Mouse (Mus musculus) cortical plate, adult 2 months (tissue): ENCODE measurements around the gene Lrrc3c. TPM values are rescaled to one million over a fixed set of nuclear protein-coding genes. Genes with fewer than 3 reads are reported as not detected.
A peak's percentile ranks its signal among the peaks of the same experiment; 100 is the strongest.
"Not testable (repeated sequence)": the region's sequence is repeated elsewhere in the genome, so short reads cannot be mapped to it uniquely, and the experiment has no call there.

Experiments used
- H3K27ac ChIP-seq: fragments of 200-500 bp; 2 replicates; pipeline ENCODE4 v1.5.1; 2012; ENCODE audit warnings: low read length, control low read depth, inconsistent platforms; ENCODE audit not compliant: insufficient read depth
- H3K4me1 ChIP-seq: fragments of 200-500 bp; 2 replicates; pipeline ENCODE4 v1.6.1; 2011; ENCODE audit warnings: low read length; ENCODE audit not compliant: control insufficient read depth, insufficient read depth
- H3K4me3 ChIP-seq: fragments of 200-500 bp; 2 replicates; pipeline ENCODE4 v1.5.1; 2011; ENCODE audit warnings: mild to moderate bottlenecking, low read length, control low read depth; ENCODE audit not compliant: insufficient read depth
- CTCF ChIP-seq: fragments of 200-500 bp; IDR thresholded peaks from 2 replicates; pipeline ENCODE4 v1.5.1; 2011; ENCODE audit warnings: mild to moderate bottlenecking, control low read depth, low read length; ENCODE audit not compliant: insufficient read depth; ENCODE audit errors: extremely low read depth
- POLR2A ChIP-seq: fragments of 200-500 bp; IDR thresholded peaks from 2 replicates; pipeline ENCODE4 v1.6.1; 2011; ENCODE audit warnings: mild to moderate bottlenecking, low read length, control low read depth; ENCODE audit not compliant: insufficient read depth; ENCODE audit errors: extremely low read depth
- polyA plus RNA-seq: library from polyadenylated mRNA; depleted of rRNA; stranded (reverse); fragments of >200 nt; gene quantifications from 2 replicates; pipeline ENCODE4 v1.2.3, GENCODE M21; 2012

Lrrc3c gene
- polyA plus RNA-seq, 1 experiment, result not detected

DNA sequence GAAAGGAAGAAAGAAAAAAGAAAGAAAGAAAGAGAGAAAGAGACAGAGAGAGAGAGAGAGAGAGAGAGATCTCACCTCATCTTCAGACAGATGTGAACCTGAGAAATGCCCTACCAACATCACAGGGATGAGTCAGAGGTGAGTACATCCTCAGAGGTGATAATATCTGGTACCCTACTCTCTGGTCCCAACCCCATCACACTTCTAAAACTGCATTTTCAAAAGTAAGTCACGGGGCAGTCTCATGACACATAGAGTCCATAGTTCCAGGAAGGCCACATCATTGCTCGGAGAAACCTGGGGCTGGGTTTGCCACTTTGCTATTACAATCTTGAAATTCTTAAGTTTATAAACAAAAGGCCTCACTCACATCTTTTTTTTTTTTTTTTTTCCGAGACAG is 2.1 kb upstream of the Lrrc3c start:
- Histone ChIP-seq H3K4me1 (no peaks in the 10 kb centered on the region), H3K4me3 (no peak overlapping the region), H3K27ac (no peak overlapping the region)
- TF ChIP-seq CTCF, result no peak
- TF ChIP-seq POLR2A, result no peak

DNA sequence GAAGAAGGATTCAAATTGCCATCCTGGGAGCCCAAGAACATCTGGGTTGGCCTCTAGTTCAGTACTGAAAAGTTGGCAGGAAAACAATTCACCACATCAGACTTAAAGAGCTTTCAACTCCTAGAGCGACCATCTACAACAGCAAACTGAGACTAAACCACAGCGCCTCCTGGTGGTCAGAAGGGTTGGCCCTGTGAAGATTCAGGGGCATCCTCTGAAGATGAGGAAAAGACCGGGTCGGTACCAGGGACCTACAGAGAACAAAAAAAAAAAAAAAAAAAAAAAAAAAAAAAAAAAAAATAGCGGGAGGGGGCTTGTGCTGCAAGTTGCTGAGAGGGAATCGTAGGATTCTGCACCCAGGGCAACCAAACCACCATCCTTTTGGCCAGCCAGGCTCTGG is 728 bp upstream of the Lrrc3c start:
- TF ChIP-seq POLR2A (no peak), CTCF (peak; percentile 51)
- no peaks in the 10 kb centered on the region for H3K4me1 ChIP-seq
- H3K4me3 ChIP-seq, result no peak overlapping the region
- no peak overlapping the region for H3K27ac ChIP-seq

DNA sequence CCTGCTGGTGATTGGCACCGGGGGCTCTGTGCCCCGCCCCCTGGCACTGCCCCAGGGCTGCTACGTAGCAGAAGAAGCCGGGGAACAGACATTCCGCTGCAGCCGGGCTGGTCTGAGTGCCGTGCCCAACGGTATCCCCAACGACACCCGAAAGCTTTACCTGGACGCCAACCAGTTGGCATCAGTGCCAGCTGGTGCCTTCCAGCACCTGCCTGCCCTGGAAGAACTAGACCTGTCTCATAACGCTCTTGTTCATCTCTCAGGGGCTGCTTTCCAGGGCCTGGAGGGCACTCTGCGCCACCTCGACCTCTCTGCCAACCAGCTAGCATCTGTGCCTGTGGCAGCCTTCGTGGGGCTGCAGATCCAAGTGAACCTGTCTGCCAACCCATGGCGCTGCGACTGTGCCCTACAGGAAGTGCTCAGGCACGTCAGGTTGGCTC is 780 bp downstream of the Lrrc3c start:
- no peaks in the 10 kb centered on the region for H3K4me1 ChIP-seq
- no peak for TF ChIP-seq CTCF
- TF ChIP-seq POLR2A, result no peak
- H3K4me3 ChIP-seq, result no peak overlapping the region
- no peak overlapping the region for H3K27ac ChIP-seq

DNA sequence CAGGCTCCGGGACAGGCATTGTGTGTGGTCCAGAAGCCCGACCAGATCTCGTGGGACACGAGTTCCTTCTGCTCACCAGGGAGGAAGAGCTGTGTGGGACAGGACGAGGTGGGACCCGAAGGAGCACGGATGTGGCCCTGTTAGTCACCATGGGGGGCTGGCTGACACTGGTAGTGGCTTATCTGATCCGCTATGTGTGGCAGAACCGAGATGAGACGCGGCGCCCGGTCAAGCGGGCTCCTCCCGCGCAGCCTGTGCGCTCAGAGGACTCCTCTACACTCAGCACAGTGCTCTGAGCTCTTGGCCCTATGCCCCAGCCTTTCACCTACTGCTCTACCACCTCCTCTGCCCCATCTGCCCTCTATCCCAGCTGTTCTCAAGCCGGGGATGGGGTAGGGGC is 1.2 kb downstream of the Lrrc3c start:
- TF ChIP-seq POLR2A (no peak), CTCF (no peak)
- no peak overlapping the region for H3K27ac ChIP-seq
- no peak overlapping the region for H3K4me3 ChIP-seq
- H3K4me1 ChIP-seq, result no peaks in the 10 kb centered on the region

DNA sequence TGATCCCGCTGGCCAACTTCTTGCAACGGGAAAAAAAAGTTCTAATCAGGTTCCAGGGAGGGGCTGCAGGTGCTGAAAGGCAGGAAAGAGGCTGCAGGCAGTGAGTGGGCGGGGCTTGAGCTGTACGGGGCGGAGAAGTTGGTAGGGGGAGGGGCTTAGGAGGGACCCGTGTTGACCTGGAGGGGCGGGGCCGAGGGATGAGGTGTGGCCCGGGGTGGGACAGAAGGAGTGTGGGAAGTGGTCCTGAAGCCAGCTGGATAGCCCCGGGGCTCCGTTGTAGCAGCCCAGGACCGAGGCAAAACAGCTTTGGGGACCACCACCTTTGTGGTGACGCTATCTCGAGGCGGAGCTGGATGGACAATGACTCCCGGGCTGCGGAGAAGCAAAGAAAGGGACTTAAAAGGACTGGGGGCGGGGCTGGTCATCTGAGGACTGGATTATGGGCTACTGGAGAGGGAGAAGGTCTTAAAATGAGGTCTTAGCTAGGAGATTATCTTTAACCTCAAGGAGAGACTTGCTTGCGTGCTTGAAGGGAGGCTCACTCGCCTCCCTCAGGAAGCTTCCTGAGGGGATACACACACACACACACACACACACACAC is 4.1 kb downstream of the Lrrc3c start:
- TF ChIP-seq CTCF (no peak), POLR2A (no peak)
- H3K27ac ChIP-seq, result no peak overlapping the region
- no peaks in the 10 kb centered on the region for H3K4me1 ChIP-seq
- no peak overlapping the region for H3K4me3 ChIP-seq

DNA sequence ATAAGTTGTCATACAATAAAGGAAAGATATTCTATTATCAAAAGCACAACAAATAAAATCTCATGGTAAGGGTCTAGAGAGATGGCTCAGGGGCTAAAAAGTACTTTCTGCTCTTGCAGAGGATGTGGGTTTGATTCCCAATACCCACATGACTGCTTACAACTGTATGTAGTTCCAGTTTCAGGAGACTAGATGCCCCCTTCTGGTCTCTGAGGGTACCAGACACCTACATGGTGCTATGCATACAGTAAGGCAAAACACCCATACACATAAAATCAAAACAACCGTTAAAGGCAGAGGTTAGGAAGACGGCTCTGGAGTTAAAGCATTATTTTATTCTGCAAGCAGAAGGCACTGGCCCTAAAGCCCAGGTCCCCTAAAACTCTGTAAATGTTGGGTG is 5.9 kb downstream of the Lrrc3c start:
- no peak overlapping the region for H3K4me3 ChIP-seq
- no peak overlapping the region for H3K27ac ChIP-seq
- no peak for TF ChIP-seq POLR2A
- no peak for TF ChIP-seq CTCF
- H3K4me1 ChIP-seq, result no peaks in the 10 kb centered on the region

DNA sequence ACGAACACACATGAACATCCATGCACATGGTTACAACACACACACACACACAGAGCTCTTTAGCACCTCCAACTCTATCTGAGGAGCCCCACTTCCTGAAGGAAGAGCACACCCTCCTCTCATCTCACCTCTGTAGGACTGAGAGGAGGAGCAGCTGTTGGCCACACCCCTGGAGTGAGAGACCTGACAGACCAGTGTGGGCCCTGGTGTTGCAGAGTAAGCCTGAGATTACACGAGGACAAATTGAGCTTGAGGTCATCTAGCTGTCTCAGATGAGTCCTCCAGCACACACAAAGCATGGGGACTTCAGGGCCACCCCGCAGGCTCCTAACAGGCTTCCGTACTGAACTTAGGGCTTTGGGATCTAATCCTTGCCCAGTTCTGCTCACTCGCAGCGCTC is 6.8 kb downstream of the Lrrc3c start:
- H3K27ac ChIP-seq, H3K4me1 ChIP-seq, H3K4me3 ChIP-seq: not testable (repeated sequence)

DNA sequence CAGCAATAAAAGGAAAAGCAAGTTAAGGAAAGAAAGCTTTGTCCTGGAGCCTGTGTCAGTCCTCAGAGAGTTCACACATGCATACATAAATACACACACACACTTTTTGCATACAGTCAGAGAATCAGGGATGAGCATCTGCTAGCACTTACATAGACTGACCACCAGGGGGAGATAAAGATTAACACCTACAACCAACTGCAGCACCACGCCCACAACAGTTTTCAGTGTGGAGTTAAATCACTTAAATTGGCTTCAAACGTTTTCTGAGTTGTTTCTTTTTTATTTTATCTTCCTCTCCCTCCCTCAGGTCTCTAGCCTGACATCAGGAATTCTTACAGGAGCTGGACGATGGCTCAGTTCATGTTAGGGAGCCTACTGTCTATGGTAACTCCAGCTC is 8.7 kb downstream of the Lrrc3c start:
- TF ChIP-seq CTCF (peak; percentile 64), POLR2A (no peak)

DNA sequence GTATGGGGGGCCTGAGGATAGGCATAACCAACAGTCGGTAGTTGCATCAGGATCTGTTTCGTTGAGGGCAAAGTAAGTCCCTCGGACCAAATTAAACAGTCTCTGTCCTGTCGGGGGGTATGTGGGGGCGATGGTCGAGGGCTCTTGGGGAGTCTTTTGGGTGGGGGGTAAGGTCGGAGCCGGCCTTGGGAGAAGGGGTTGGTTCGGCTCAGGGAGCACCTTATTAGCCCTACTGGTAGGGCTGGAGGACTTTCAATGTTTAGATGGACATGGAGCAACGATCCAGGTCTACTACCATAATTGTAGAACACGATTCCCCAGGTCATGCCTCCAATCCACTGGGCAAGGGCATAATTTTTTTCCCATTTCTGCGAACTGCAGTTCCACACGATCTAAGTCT is 22.7 kb downstream of the Lrrc3c start:
- Histone ChIP-seq H3K27ac (no peak overlapping the region), H3K4me1 (no peaks in the 10 kb centered on the region), H3K4me3 (no peak overlapping the region)
- no peak for TF ChIP-seq CTCF
- TF ChIP-seq POLR2A, result no peak

More for the DNA sequence above, 8.7 kb downstream of the Lrrc3c start:
- Histone ChIP-seq H3K27ac (no peak overlapping the region), H3K4me1 (no peaks in the 10 kb centered on the region), H3K4me3 (no peak overlapping the region)

DNA sequence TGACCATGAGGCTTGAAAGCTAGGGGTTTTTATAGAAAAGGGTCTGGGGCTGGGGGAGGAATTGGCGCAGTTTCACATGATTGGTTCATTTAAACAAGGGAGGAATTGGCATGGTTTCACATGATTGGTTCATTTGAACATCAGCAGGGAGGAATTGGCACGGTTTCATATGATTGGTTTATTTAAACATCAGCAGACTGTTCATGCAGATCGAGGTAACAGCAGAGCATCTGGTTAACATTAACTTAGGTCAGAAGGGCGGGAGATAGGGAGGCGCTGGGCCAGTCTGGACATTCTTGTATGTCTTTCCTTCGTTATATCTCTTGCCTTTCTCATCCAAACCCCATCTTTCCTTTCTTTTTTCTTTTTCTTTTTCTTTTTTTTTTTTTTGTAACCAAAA is 25.9 kb downstream of the Lrrc3c start:
- H3K4me1 ChIP-seq, H3K27ac ChIP-seq, H3K4me3 ChIP-seq: not testable (repeated sequence)

DNA sequence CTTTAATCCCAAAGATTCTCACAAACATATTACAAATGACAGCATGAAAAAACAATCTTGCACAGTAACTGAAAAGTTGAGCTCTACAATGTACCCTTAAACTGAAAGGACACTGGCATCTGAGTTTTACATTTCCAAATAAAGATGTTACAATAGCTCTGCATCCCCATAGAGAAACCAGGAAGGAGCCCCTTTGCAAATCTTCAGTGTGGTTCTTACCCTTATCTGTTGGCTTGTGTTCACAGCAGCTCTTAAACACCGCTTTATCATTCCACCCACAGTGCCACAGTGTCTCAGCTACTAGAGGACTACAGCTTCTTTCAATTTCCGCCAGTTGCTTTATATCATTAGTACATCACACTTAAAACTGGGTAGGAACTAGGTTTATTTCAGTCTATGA is 26.3 kb downstream of the Lrrc3c start:
- not testable (repeated sequence) for H3K4me3 ChIP-seq, H3K4me1 ChIP-seq, H3K27ac ChIP-seq
